Mouse (Mus musculus) kidney, embryonic 16.5 days (tissue): Measurements from ENCODE around the gene Fam243. TPM values are rescaled to one million over a fixed set of nuclear protein-coding genes. Genes with fewer than 3 reads are reported as not detected.
A peak's percentile ranks its signal among the peaks of the same experiment; 100 is the strongest.

Source experiments
- ATAC-seq: fragments of 200-750 bp; cut with Nextera tagmentation; 2 replicates; pipeline ENCODE4 v1.8.0; 2017; ENCODE audit warnings: moderate TSS enrichment; ENCODE audit not compliant: low FRiP score, low TSS enrichment
- H3K27ac ChIP-seq: fragments of 300-500 bp; sonication (generic); 2 replicates; pipeline ENCODE4 v1.5.1; 2014; ENCODE audit warnings: low read length
- H3K27me3 ChIP-seq: fragments of 300-500 bp; sonication (generic); 2 replicates; pipeline ENCODE4 v1.6.1; 2014; ENCODE audit warnings: low read length, control low read depth, mixed read lengths; ENCODE audit not compliant: insufficient read depth
- H3K36me3 ChIP-seq: fragments of 300-500 bp; sonication (generic); 2 replicates; pipeline ENCODE4 v1.6.1; 2014; ENCODE audit warnings: low read length, control low read depth, mixed read lengths; ENCODE audit not compliant: insufficient read depth
- H3K4me1 ChIP-seq: fragments of 300-500 bp; sonication (generic); 2 replicates; pipeline ENCODE4 v1.6.1; 2014; ENCODE audit warnings: low read length, control low read depth, mixed read lengths; ENCODE audit not compliant: insufficient read depth
- H3K4me2 ChIP-seq: fragments of 300-500 bp; sonication (generic); replicated peaks from 2 replicates; pipeline ENCODE4 v1.6.1; 2014; ENCODE audit warnings: low read depth, low read length
- H3K4me3 ChIP-seq: fragments of 300-500 bp; sonication (generic); 2 replicates; pipeline ENCODE4 v1.5.1; 2014; ENCODE audit warnings: mild to moderate bottlenecking, low read length
- H3K9ac ChIP-seq: fragments of 300-500 bp; sonication (generic); replicated peaks from 2 replicates; pipeline ENCODE4 v1.6.1; 2014; ENCODE audit warnings: low read length
- H3K9me3 ChIP-seq: fragments of 300-500 bp; sonication (generic); 2 replicates; pipeline ENCODE4 v1.6.1; 2016; ENCODE audit warnings: low read length, control low read depth
- WGBS: fragments of 180-500 bp; shearing (Covaris S2); extraction: QIAGEN DNeasy Blood & Tissue Kit; methylation state at CpG from one replicate; pipeline ENCODE4 v1.1.7; 2014; 5-methylcytosine and 5-hydroxymethylcytosine counted together
- polyA plus RNA-seq: library from polyadenylated mRNA; unstranded; fragments of >200 nt; fragmentation: Nextera tagmentation; extraction: Ambion mirVana; gene quantifications from 2 replicates; pipeline ENCODE4 v1.2.1, GENCODE M21; 2015

Gene Fam243
- polyA plus RNA-seq, result 0.07 TPM in 1 of 2 replicates, not detected in the other

- ATAC-seq, result no peak
- H3K4me1 ChIP-seq, result no peaks in the 10 kb centered on the region
- H3K27ac ChIP-seq, result no peak within 1 kb of the TSS
- WGBS, result 91% methylated on average over 8 of the region's 8 CpGs
- no peak within 1 kb of the TSS for H3K4me2 ChIP-seq
- H3K9me3 ChIP-seq, result no peaks in the 10 kb centered on the region
- no peak within 1 kb of the TSS for H3K9ac ChIP-seq
- H3K27me3 ChIP-seq, result no peaks in the 10 kb centered on the region
- H3K36me3 ChIP-seq, result no peaks in the 10 kb centered on the region
- no peak within 1 kb of the TSS for H3K4me3 ChIP-seq
Observed at GRCm38 (mm10) chr16:92321341-92321740, at the start of gene Fam243. Gene Fam243, minus strand, starts transcription at chr16:92321441.

GRCm38 (mm10) chr16:92369260-92369659 is 48.0 kb upstream of the Fam243 start:
- Histone ChIP-seq H3K9me3 (no peaks in the 10 kb centered on the region), H3K27ac (no peak overlapping the region), H3K36me3 (no peaks in the 10 kb centered on the region), H3K9ac (no peak overlapping the region), H3K4me3 (no peak overlapping the region), H3K4me1 (peaks cover 15% of the 10 kb centered on the region; the same call in 1 of the 2 replicates), H3K4me2 (no peak overlapping the region), H3K27me3 (no peaks in the 10 kb centered on the region)
- 47% methylated on average over 2 of the region's 2 CpGs for WGBS
- peak; percentile 55; the same call in 1 of the 2 replicates for ATAC-seq

DNA sequence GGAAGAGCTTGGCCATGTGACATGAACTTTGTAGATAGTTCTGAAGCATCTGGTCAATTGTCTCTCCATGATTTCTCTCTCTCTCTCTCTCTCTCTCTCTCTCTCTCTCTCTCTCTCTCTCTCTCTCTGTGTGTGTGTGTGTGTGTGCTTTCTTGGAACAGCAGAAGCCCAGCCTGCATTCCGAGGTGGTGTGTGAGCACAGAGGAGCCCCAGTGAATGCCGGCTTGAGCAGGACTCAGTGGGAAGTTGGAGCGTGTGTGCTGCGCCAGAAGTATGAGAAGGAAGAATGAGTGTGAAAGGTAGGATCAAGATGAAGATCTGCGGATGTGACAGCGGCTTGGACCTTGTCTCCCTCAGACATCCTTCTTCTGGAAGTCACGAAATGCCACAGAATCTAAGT is 44.2 kb upstream of the Fam243 start:
- Histone ChIP-seq H3K4me3 (no peak overlapping the region), H3K4me2 (no peak overlapping the region), H3K27me3 (no peaks in the 10 kb centered on the region), H3K27ac (no peak overlapping the region), H3K9ac (no peak overlapping the region), H3K4me1 (peaks cover 7% of the 10 kb centered on the region; the same call in 1 of the 2 replicates), H3K9me3 (no peaks in the 10 kb centered on the region), H3K36me3 (no peaks in the 10 kb centered on the region)
- no peak for ATAC-seq
- WGBS, result 66% methylated on average over 7 of the region's 7 CpGs

DNA sequence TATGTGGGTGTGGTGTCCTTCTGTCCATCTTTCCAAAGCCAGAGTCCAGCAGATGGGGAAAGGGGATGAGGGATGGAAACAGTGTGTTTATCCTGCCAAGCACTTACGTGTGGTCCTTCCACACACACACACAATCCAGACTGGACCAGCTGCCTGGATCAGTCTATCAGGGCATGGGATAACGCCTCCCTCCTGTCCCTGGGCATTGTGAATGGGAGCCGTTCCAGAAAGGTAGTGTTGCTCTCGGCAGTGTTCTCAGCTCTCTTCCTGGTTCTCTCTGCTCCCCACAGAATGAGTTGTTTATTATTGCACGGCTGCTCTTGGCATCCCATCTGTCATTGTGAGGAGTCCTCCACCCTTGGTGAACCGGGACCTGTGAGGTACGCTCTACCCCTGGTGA is 39.5 kb upstream of the Fam243 start:
- H3K9me3 ChIP-seq, result no peaks in the 10 kb centered on the region
- no peak overlapping the region for H3K4me2 ChIP-seq

DNA sequence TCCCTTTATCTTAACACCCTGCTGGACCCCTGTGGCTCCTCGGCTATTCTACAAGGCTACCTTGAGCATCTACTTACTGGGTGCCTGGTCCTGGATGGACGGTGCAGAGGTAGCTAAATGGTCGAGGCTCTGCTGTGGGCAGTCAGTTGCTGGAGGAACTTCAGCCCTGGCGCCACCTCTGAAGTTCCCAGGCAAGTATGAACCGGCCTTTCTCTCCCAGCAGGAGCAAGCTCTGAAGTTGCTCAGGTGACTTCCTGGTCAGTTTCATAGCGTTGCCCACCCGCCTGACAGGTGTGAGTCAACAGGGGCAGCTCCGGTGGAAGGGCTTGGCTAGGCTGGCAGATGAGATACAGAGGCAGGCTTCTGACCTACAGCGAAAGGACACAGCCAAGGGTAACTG is 38.0 kb upstream of the Fam243 start, which contains the start of gene Kcne1:
TSS of gene Kcne1 (minus strand) at position 240 of the 400 bp plus-strand sequence.
- peak within 1 kb of the TSS; percentile 16 for H3K27ac ChIP-seq
- no peaks in the 10 kb centered on the region for H3K36me3 ChIP-seq
- H3K27me3 ChIP-seq, result no peaks in the 10 kb centered on the region
- no peak within 1 kb of the TSS for H3K9ac ChIP-seq
- H3K4me1 ChIP-seq, result peaks cover 14% of the 10 kb centered on the region
- H3K9me3 ChIP-seq, result no peaks in the 10 kb centered on the region
- whole genome bisulfite sequencing, result 51% methylated on average over 9 of the region's 9 CpGs
- H3K4me3 ChIP-seq, result no peak within 1 kb of the TSS
- peak; percentile 49 for ATAC-seq
- peak within 1 kb of the TSS; percentile 26 for H3K4me2 ChIP-seq

More for the DNA sequence above, 39.5 kb upstream of the Fam243 start:
- peaks cover 14% of the 10 kb centered on the region for H3K4me1 ChIP-seq
- H3K9ac ChIP-seq, result no peak overlapping the region
- H3K27ac ChIP-seq, result no peak overlapping the region
- WGBS, result 62% methylated on average over 7 of the region's 7 CpGs
- H3K27me3 ChIP-seq, result no peaks in the 10 kb centered on the region
- no peaks in the 10 kb centered on the region for H3K36me3 ChIP-seq
- H3K4me3 ChIP-seq, result no peak overlapping the region
- no peak for ATAC-seq

DNA sequence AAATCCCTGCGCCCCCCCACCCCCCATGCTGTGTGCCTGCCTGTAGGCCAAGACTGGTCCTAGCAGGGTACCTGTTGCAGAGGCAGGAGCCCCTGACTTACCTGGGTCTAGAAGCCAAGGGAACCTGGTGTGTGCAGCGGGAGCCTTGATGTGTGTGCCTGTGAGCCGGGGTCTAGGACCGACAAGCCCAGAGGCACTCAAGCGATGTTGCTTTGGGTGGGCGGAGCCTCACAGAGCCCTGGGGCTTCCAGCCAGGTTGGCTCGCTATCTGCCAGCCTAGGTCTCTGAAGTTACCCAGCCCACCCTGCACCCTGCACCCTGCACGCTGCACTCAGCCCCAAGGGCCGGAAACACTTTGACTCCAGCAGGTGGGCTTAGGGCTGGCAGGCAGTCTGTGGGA is 37.5 kb upstream of the Fam243 start:
- peak overlapping the region; percentile 26 for H3K4me2 ChIP-seq

GRCm38 (mm10) chr16:92357566-92357965 is 36.3 kb upstream of the Fam243 start:
- no peak overlapping the region for H3K4me2 ChIP-seq
- H3K9ac ChIP-seq, result no peak overlapping the region
- no peak overlapping the region for H3K4me3 ChIP-seq
- peaks cover 14% of the 10 kb centered on the region for H3K4me1 ChIP-seq
- H3K36me3 ChIP-seq, result no peaks in the 10 kb centered on the region
- 43% methylated on average over 10 of the region's 10 CpGs for WGBS
- no peaks in the 10 kb centered on the region for H3K27me3 ChIP-seq
- H3K27ac ChIP-seq, result no peak overlapping the region
- no peak for ATAC-seq
- no peaks in the 10 kb centered on the region for H3K9me3 ChIP-seq

More for the DNA sequence above, 37.5 kb upstream of the Fam243 start:
- peak; percentile 85 for ATAC-seq
- peak overlapping the region; percentile 16 for H3K27ac ChIP-seq
- H3K4me3 ChIP-seq, result no peak overlapping the region
- H3K9ac ChIP-seq, result no peak overlapping the region
- H3K36me3 ChIP-seq, result no peaks in the 10 kb centered on the region
- 23% methylated on average over 9 of the region's 9 CpGs for WGBS
- no peaks in the 10 kb centered on the region for H3K9me3 ChIP-seq
- H3K4me1 ChIP-seq, result peaks cover 14% of the 10 kb centered on the region
- no peaks in the 10 kb centered on the region for H3K27me3 ChIP-seq

- no peaks in the 10 kb centered on the region for H3K36me3 ChIP-seq
- H3K27ac ChIP-seq, result no peak overlapping the region
- H3K4me3 ChIP-seq, result no peak overlapping the region
- ATAC-seq, result no peak
- WGBS, result 56% methylated on average over 9 of the region's 9 CpGs
- H3K4me1 ChIP-seq, result peaks cover 14% of the 10 kb centered on the region
- no peaks in the 10 kb centered on the region for H3K9me3 ChIP-seq
- H3K4me2 ChIP-seq, result no peak overlapping the region
- no peak overlapping the region for H3K9ac ChIP-seq
- no peaks in the 10 kb centered on the region for H3K27me3 ChIP-seq
Observed at GRCm38 (mm10) chr16:92357023-92357422, 35.8 kb upstream of the Fam243 start.

DNA sequence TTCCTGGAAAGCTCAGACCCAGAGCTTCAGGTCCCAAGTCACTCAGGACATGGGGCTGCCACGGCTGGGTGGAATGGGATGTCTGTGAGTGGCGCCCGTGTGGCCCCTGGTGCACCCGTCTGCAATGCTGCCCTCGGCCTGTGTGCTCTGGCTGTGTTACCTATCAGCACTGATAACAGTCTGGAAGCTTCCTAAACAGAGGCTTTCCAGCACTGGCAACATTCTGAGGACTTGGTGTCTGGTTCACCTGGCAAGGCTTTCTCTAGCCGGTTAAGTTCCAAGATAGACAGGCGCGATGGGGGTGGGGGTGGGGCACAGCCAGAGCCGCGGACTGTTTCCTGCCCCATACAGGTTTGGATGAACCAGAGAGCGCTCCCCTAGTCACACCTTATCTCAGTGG is 34.7 kb upstream of the Fam243 start:
- peaks cover 14% of the 10 kb centered on the region for H3K4me1 ChIP-seq
- no peaks in the 10 kb centered on the region for H3K9me3 ChIP-seq
- WGBS, result 76% methylated on average over 11 of the region's 11 CpGs
- H3K9ac ChIP-seq, result no peak overlapping the region
- H3K4me3 ChIP-seq, result no peak overlapping the region
- H3K36me3 ChIP-seq, result no peaks in the 10 kb centered on the region
- ATAC-seq, result no peak
- no peak overlapping the region for H3K4me2 ChIP-seq
- no peak overlapping the region for H3K27ac ChIP-seq
- H3K27me3 ChIP-seq, result no peaks in the 10 kb centered on the region

GRCm38 (mm10) chr16:92355366-92355765 is 34.1 kb upstream of the Fam243 start:
- Histone ChIP-seq H3K4me1 (peaks cover 14% of the 10 kb centered on the region), H3K27ac (no peak overlapping the region), H3K4me3 (no peak overlapping the region), H3K4me2 (no peak overlapping the region), H3K9ac (no peak overlapping the region), H3K9me3 (no peaks in the 10 kb centered on the region), H3K27me3 (no peaks in the 10 kb centered on the region), H3K36me3 (no peaks in the 10 kb centered on the region)
- WGBS, result 69% methylated on average over 5 of the region's 5 CpGs
- no peak for ATAC-seq
